Mouse (Mus musculus): ENCODE results near the gene Zbtb25. TPM values are rescaled to one million over a fixed set of nuclear protein-coding genes. Genes with fewer than 3 reads are reported as not detected.
A peak's percentile ranks its signal among the peaks of the same experiment; 100 is the strongest.

Gene Zbtb25
- polyA plus RNA-seq (2014; fragmentation: Nextera tagmentation; extraction: Ambion mirVana) = 19.7 and 20.3 TPM in 2 replicates

GRCm38 (mm10) chr12:76369206-76369977 lies at the start of gene Zbtb25:
TSS of gene Zbtb25 (minus strand) at chr12:76369602.
- peak within 1 kb of the TSS; percentile 98 for H3K9ac ChIP-seq (ENCODE audit: low read length)
- peak within 1 kb of the TSS; percentile 97 for H3K27ac ChIP-seq (ENCODE audit: low read depth, low read length)
- no peaks in the 10 kb centered on the region for H3K9me3 ChIP-seq (replicated peaks; ENCODE audit: control insufficient read depth, low read length)
- peak within 1 kb of the TSS; percentile 80 for H3K4me2 ChIP-seq (ENCODE audit: low read length)
- H3K4me3 ChIP-seq (ENCODE audit: low read depth, low read length) = peak within 1 kb of the TSS; percentile 90
- under 1% methylated on average over 91 of the region's 96 CpGs for WGBS
- no peaks in the 10 kb centered on the region for H3K36me3 ChIP-seq (ENCODE audit: control insufficient read depth, insufficient read depth, low read length)
- peaks cover 31% of the 10 kb centered on the region for H3K4me1 ChIP-seq (ENCODE audit: control insufficient read depth, insufficient read depth, low read length)
- DNase-seq (ENCODE audit: low spot score) = peak; percentile 96
- ATAC-seq = peak; percentile 84
- H3K27me3 ChIP-seq (replicated peaks; ENCODE audit: control insufficient read depth, insufficient read depth, low read length) = no peaks in the 10 kb centered on the region

GRCm38 (mm10) chr12:76418346-76418745 lies 48.9 kb upstream of the Zbtb25 start:
- Histone ChIP-seq H3K36me3 (ENCODE audit: control insufficient read depth, insufficient read depth, low read length) (no peaks in the 10 kb centered on the region), H3K27ac (ENCODE audit: low read depth, low read length) (no peak overlapping the region), H3K27me3 (replicated peaks; ENCODE audit: control insufficient read depth, insufficient read depth, low read length) (no peaks in the 10 kb centered on the region), H3K9me3 (replicated peaks; ENCODE audit: control insufficient read depth, low read length) (0 out of 2 replicates have a peak, but pooled peaks cover 3% of the 10 kb centered on the region), H3K9ac (ENCODE audit: low read length) (no peak overlapping the region), H3K4me2 (ENCODE audit: low read length) (no peak overlapping the region), H3K4me1 (ENCODE audit: control insufficient read depth, insufficient read depth, low read length) (no peaks in the 10 kb centered on the region), H3K4me3 (ENCODE audit: low read depth, low read length) (no peak overlapping the region)
- no peak for ATAC-seq
- DNase-seq (ENCODE audit: low spot score) = no peak
- WGBS = 95% methylated on average over 5 of the region's 5 CpGs

GRCm38 (mm10) chr12:76417433-76417854 lies 48.0 kb upstream of the Zbtb25 start, which contains the start of gene Ppp1r36:
TSS of gene Ppp1r36 (plus strand) at chr12:76417538.
- peak within 1 kb of the TSS; percentile 32 for H3K4me3 ChIP-seq (ENCODE audit: low read depth, low read length)
- peak within 1 kb of the TSS; percentile 45 for H3K9ac ChIP-seq (ENCODE audit: low read length)
- no peak within 1 kb of the TSS for H3K27ac ChIP-seq (ENCODE audit: low read depth, low read length)
- under 1% methylated on average over 37 of the region's 37 CpGs for WGBS
- peak within 1 kb of the TSS; percentile 66 for H3K4me2 ChIP-seq (ENCODE audit: low read length)
- no peak for DNase-seq (ENCODE audit: low spot score)
- no peak; the same call in 1 of the 2 replicates for ATAC-seq
- H3K4me1 ChIP-seq (ENCODE audit: control insufficient read depth, insufficient read depth, low read length) = no peaks in the 10 kb centered on the region
- H3K27me3 ChIP-seq (replicated peaks; ENCODE audit: control insufficient read depth, insufficient read depth, low read length) = no peaks in the 10 kb centered on the region
- H3K36me3 ChIP-seq (ENCODE audit: control insufficient read depth, insufficient read depth, low read length) = no peaks in the 10 kb centered on the region
- H3K9me3 ChIP-seq (replicated peaks; ENCODE audit: control insufficient read depth, low read length) = 0 out of 2 replicates have a peak, but pooled peaks cover 3% of the 10 kb centered on the region

- DNase-seq (ENCODE audit: low spot score) = no peak
- no peak overlapping the region for H3K27ac ChIP-seq (ENCODE audit: low read depth, low read length)
- H3K27me3 ChIP-seq (replicated peaks; ENCODE audit: control insufficient read depth, insufficient read depth, low read length) = no peaks in the 10 kb centered on the region
- no peak overlapping the region for H3K4me3 ChIP-seq (ENCODE audit: low read depth, low read length)
- WGBS = 91% methylated on average over 11 of the region's 12 CpGs
- no peaks in the 10 kb centered on the region for H3K4me1 ChIP-seq (ENCODE audit: control insufficient read depth, insufficient read depth, low read length)
- ATAC-seq = no peak
- H3K9me3 ChIP-seq (replicated peaks; ENCODE audit: control insufficient read depth, low read length) = 0 out of 2 replicates have a peak, but pooled peaks cover 3% of the 10 kb centered on the region
- no peak overlapping the region for H3K4me2 ChIP-seq (ENCODE audit: low read length)
- no peak overlapping the region for H3K9ac ChIP-seq (ENCODE audit: low read length)
- no peaks in the 10 kb centered on the region for H3K36me3 ChIP-seq (ENCODE audit: control insufficient read depth, insufficient read depth, low read length)
These were observed 46.1 kb upstream of the Zbtb25 start for GRCm38 (mm10) chr12:76415383-76416010.

GRCm38 (mm10) chr12:76409166-76409565 lies 39.8 kb upstream of the Zbtb25 start:
- no peak overlapping the region for H3K9ac ChIP-seq (ENCODE audit: low read length)
- 79% methylated on average over 4 of the region's 4 CpGs for WGBS
- no peak overlapping the region for H3K4me3 ChIP-seq (ENCODE audit: low read depth, low read length)
- H3K4me2 ChIP-seq (ENCODE audit: low read length) = no peak overlapping the region
- peaks cover 35% of the 10 kb centered on the region for H3K27me3 ChIP-seq (replicated peaks; ENCODE audit: control insufficient read depth, insufficient read depth, low read length)
- no peaks in the 10 kb centered on the region for H3K9me3 ChIP-seq (replicated peaks; ENCODE audit: control insufficient read depth, low read length)
- H3K27ac ChIP-seq (ENCODE audit: low read depth, low read length) = no peak overlapping the region
- no peaks in the 10 kb centered on the region for H3K36me3 ChIP-seq (ENCODE audit: control insufficient read depth, insufficient read depth, low read length)
- H3K4me1 ChIP-seq (ENCODE audit: control insufficient read depth, insufficient read depth, low read length) = peaks cover 5% of the 10 kb centered on the region; the same call in 1 of the 2 replicates
- no peak for DNase-seq (ENCODE audit: low spot score)
- no peak for ATAC-seq

GRCm38 (mm10) chr12:76407184-76407583 lies 37.8 kb upstream of the Zbtb25 start:
- Histone ChIP-seq H3K4me1 (ENCODE audit: control insufficient read depth, insufficient read depth, low read length) (peaks cover 9% of the 10 kb centered on the region; the same call in 1 of the 2 replicates), H3K4me3 (ENCODE audit: low read depth, low read length) (no peak overlapping the region), H3K27me3 (replicated peaks; ENCODE audit: control insufficient read depth, insufficient read depth, low read length) (peaks cover 40% of the 10 kb centered on the region), H3K4me2 (ENCODE audit: low read length) (no peak overlapping the region), H3K9me3 (replicated peaks; ENCODE audit: control insufficient read depth, low read length) (no peaks in the 10 kb centered on the region), H3K36me3 (ENCODE audit: control insufficient read depth, insufficient read depth, low read length) (no peaks in the 10 kb centered on the region), H3K9ac (ENCODE audit: low read length) (no peak overlapping the region), H3K27ac (ENCODE audit: low read depth, low read length) (no peak overlapping the region)
- 46% methylated on average over 1 of the region's 1 CpGs for WGBS
- ATAC-seq = no peak
- no peak for DNase-seq (ENCODE audit: low spot score)

GRCm38 (mm10) chr12:76405971-76406370 lies 36.6 kb upstream of the Zbtb25 start:
- no peak overlapping the region for H3K9ac ChIP-seq (ENCODE audit: low read length)
- no peak for DNase-seq (ENCODE audit: low spot score)
- 5% methylated on average over 23 of the region's 23 CpGs for WGBS
- 0 out of 2 replicates have a peak overlapping the region, but pooled peaks have one; percentile 64 for H3K4me3 ChIP-seq (ENCODE audit: low read depth, low read length)
- no peaks in the 10 kb centered on the region for H3K9me3 ChIP-seq (replicated peaks; ENCODE audit: control insufficient read depth, low read length)
- peaks cover 40% of the 10 kb centered on the region for H3K27me3 ChIP-seq (replicated peaks; ENCODE audit: control insufficient read depth, insufficient read depth, low read length)
- no peak for ATAC-seq
- peak overlapping the region; percentile 80 for H3K4me2 ChIP-seq (ENCODE audit: low read length)
- peaks cover 9% of the 10 kb centered on the region; the same call in 1 of the 2 replicates for H3K4me1 ChIP-seq (ENCODE audit: control insufficient read depth, insufficient read depth, low read length)
- H3K36me3 ChIP-seq (ENCODE audit: control insufficient read depth, insufficient read depth, low read length) = no peaks in the 10 kb centered on the region
- H3K27ac ChIP-seq (ENCODE audit: low read depth, low read length) = no peak overlapping the region

GRCm38 (mm10) chr12:76405183-76405970 lies 36.0 kb upstream of the Zbtb25 start:
- Histone ChIP-seq H3K27ac (ENCODE audit: low read depth, low read length) (no peak overlapping the region), H3K36me3 (ENCODE audit: control insufficient read depth, insufficient read depth, low read length) (no peaks in the 10 kb centered on the region), H3K4me3 (ENCODE audit: low read depth, low read length) (peak overlapping the region; percentile 64), H3K4me2 (ENCODE audit: low read length) (peak overlapping the region; percentile 80), H3K9me3 (replicated peaks; ENCODE audit: control insufficient read depth, low read length) (no peaks in the 10 kb centered on the region), H3K9ac (ENCODE audit: low read length) (no peak overlapping the region), H3K4me1 (ENCODE audit: control insufficient read depth, insufficient read depth, low read length) (peaks cover 9% of the 10 kb centered on the region; the same call in 1 of the 2 replicates), H3K27me3 (replicated peaks; ENCODE audit: control insufficient read depth, insufficient read depth, low read length) (peaks cover 40% of the 10 kb centered on the region)
- DNase-seq (ENCODE audit: low spot score) (no peak), ATAC-seq (no peak)
- WGBS = 5% methylated on average over 64 of the region's 64 CpGs
